Mouse (Mus musculus) cerebral cortex, adult 2 months (tissue): Measurements from ENCODE around the gene Cd151.

Experiments
- WGBS: fragments of 180-500 bp; shearing (Covaris S2); methylation state at CpG from one replicate; pipeline ENCODE4 v1.1.7; 2018; 5-methylcytosine and 5-hydroxymethylcytosine counted together

The Cd151 gene

GRCm38 (mm10) chr7:141435856-141436522 lies 31.2 kb upstream of the Cd151 start:
- 79% methylated on average over 9 of the region's 9 CpGs for WGBS

DNA sequence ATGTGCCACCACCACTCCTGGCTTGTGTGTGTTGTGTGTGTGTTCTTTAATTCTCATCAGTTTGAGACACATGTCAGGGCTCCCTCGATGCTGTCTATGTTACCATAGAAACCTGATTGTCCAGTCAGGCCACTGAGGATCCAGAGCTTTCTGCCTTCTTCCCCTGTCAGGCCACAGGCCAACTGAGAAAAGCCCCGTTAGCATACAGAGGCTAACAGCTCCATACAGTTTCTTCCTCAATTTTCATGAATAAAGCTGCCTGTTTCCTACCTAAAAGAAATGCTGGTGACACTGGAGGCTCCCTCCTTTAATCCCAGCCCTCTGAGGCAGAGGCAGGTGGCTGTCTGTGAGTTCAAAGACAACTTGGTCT lies 30.7 kb upstream of the Cd151 start:
- WGBS, result 38% methylated on average over 2 of the region's 2 CpGs

DNA sequence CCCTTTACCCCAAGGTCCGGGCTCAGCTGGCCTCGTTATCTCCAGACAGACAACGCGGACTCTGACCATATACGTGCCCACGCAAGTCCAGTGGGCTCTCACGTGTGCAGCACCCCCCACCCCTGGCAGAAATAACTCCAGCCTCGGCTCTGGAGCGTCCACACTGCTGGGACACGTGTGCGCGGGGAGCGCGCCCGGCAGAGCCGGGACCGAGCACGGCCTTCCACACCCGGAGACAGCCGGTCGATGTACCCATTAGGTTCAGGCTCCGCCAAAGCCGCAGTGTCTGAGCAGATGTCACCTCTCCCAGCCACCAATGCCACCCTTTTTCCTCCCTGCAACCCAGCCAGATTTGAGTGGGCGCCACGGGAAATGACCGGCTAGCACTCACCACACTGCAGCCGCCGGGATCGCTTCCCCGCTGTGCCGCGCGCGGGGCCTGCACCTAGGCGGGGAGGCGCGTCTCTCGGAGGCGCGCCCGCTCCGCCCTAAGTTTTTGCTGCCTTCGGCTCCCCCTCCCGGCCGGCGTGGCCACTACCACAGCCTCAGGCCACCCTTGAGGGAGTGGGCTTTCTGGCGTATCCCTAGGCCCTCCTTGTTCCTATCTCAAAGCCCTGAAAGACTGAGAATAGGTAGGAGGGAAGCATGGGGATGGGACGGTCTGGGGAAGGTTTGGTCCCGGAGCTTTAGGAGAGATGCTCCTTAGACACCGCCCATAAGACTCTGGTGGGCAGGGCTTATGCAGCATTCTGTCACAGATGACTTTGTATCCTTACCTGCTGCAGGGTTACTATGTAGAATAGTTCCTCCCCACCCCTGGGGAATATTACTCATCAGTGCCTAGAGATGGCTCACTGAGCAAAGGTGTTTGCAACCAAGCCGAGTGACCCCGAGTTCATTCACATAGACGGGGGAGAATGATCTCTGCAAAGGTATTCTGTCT lies 29.7 kb upstream of the Cd151 start, which contains the start of gene Slc25a22:
Slc25a22 (minus strand) TSS at position 715 of the 943 bp plus-strand sequence.
- 6% methylated on average over 53 of the region's 53 CpGs for WGBS

GRCm38 (mm10) chr7:141438201-141438968 lies 28.8 kb upstream of the Cd151 start:
- 91% methylated on average over 12 of the region's 12 CpGs for whole genome bisulfite sequencing

GRCm38 (mm10) chr7:141439140-141439679 lies 28.0 kb upstream of the Cd151 start:
- WGBS, result 94% methylated on average over 10 of the region's 10 CpGs

DNA sequence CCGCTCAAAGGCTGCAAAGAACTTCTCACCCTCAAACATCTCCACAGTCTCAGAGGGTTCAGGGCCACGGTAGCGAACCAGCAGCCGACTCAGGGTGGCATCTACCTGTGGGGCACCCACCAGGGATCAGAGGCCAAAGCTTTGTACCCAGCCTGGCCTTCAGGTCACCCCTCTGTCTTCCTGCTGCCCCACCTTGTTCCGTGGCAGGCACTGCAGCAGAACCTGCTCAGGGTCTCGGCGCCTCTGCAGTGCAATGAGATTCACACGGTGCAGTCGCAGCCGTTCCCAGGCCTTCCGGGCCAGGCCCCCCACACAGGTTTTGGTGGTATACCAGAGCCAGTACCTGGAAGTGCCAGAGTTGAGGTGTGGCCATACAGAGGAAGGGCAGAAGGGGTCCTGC lies 27.4 kb upstream of the Cd151 start:
- WGBS, result 95% methylated on average over 11 of the region's 11 CpGs

DNA sequence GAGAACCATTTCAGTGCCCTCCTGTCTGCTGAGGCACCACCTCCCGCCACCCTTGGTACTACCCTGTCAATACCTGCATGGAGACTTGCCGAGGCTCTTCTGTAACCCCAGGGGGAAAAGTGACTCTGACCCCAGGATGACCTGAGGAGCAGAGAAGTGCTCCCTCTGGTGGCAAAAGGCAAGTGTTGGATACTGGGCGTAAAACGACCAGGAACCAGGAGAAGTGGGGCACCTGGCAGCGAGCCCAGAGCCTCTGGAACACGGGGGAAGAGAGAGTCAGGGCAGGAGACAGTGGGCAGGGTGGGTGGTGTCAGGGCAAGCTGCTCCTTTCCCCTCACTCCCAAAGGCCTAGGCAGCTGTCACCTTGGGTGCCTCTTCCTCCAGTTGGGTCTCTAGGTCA lies 26.6 kb upstream of the Cd151 start:
- WGBS, result 26% methylated on average over 6 of the region's 6 CpGs

GRCm38 (mm10) chr7:141441460-141441859 lies 25.7 kb upstream of the Cd151 start:
- WGBS, result 95% methylated on average over 9 of the region's 9 CpGs

DNA sequence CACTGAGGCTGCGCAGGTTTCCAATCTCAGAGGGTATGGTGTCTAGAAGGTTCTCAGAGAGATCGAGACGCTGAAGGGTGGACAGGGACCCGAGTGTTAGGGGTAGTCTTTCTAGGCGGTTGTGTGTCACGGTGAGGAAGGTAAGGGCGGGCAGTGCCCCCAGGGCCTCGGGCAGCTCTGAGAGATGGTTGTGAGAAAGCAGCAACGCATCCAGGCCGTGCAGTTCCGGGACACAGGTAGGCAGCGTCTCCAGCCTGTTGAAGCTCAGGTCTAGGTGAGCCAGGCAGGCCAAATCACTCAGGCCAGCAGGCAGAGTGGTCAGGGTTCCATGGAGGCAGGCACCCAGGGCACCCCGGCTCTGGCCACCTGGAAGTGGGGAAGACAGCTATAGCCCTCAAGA lies 25.0 kb upstream of the Cd151 start:
- 95% methylated on average over 13 of the region's 13 CpGs for WGBS

GRCm38 (mm10) chr7:141443081-141443821 lies 23.9 kb upstream of the Cd151 start:
- WGBS, result 23% methylated on average over 12 of the region's 12 CpGs

DNA sequence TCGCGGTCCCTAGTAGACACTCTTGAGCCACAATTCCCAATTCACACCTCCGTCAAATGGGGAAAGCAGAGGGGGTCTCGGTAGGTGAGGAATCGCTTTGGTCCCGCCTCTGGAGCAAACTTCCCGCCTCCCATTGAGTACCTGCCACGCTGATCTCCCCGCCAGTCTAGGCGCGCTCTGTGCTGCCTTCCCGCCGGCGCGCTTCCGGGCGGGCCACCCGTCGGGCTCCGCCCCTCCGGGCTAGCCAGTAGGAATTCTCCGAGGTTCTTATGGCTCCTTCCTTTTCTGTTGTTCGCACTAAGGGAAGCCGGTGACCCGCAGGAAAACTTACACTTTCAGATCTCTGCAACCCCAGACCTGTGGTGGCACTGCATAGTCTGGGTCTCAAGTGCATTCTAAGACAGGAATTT lies 23.4 kb upstream of the Cd151 start, which contains the start of gene Pidd1:
Pidd1 (minus strand) TSS at position 198 of the 410 bp plus-strand sequence.
- WGBS, result 1% methylated on average over 25 of the region's 25 CpGs

- 85% methylated on average over 3 of the region's 3 CpGs for WGBS
Observed at GRCm38 (mm10) chr7:141446374-141446773, 20.8 kb upstream of the Cd151 start.

DNA sequence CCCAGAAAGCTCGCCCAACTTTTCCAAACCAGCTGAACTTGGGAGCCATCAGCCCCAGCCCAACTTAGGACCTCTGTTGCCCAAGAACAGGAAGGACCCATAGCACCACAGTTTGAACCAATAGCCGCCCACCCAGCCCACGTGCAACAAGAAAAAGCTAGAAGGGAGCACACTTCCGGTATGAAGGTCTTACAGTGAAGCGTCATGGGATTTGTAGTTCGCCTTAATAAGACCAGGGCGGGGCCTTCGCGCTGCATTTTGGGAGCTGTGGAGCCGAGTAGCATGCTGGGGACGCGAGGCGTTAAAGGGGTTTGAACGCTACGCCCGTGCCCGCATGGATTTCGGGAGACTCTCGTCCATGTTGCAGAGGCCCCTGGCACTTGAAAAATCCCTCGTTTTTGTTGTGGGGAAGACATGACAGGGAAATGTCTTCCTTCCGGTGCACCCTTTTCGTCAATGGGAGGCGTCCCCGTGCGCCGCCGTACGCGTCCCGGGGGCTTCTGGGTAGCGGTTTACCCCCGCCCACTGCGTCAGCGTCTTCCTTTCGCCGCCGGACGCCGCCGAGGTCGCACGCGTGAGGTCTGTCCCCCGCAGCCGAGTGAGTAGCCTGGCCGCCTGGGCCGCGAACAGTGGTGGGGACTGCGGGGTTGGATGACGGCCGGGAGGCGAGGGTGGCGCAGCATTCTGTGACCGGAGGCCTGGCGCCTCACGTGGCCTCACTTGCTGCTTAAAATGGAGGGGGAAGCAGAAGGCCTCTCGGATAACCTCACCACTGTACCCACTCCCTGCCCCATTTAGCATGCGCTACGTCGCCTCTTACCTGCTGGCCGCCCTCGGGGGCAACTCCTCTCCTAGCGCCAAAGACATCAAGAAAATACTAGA lies 19.8 kb upstream of the Cd151 start, which contains the start of gene Rplp2:
Rplp2 (plus strand) TSS at position 261 of the 882 bp plus-strand sequence.
- WGBS, result under 1% methylated on average over 63 of the region's 63 CpGs

DNA sequence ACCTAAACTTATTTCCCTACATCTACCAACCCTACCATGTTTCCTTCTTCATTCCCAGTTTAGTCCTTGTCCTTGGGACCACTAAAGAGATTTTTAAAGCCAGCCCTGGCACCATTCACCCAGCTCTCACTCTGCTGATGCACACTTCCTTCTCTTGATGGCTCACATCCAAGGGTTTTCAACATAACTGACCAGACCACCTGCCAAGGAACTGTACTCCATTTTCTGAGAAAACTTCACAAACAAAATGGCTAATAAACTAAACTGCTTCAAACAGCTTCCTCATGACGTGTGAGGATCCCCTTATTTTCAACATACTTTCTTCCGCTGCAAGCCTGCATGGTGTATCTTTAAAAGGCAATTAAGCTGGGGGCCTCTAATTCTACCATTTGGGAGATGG lies 13.6 kb upstream of the Cd151 start:
- 72% methylated on average over 2 of the region's 2 CpGs for whole genome bisulfite sequencing

DNA sequence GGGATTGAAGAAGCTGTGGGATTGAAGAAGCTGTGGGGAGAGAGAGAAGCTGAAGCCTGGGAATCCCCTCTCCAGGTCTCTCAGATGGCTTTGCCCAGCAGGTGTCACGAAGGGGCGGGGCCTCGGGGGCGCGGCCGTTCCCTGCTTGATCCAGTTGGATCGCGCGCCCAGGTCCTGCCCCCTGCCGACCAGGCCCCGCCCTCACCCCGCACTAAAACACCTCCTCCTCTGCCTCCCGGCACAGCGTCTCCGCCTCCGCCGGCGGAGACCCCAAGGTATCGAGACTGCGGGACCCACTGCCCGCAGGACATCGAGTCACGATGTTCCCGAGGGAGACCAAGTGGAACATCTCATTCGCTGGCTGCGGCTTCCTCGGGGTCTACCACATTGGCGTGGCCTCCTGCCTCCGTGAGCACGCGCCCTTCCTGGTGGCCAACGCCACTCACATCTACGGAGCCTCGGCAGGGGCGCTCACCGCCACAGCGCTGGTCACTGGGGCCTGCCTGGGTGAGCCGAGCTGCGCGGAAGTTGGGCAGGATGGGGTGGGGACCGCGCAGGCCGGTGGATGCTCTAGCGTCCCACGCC lies 12.1 kb upstream of the Cd151 start, which contains the start of gene Pnpla2:
Pnpla2 (plus strand) TSS at position 232 of the 585 bp plus-strand sequence.
- under 1% methylated on average over 45 of the region's 45 CpGs for WGBS

DNA sequence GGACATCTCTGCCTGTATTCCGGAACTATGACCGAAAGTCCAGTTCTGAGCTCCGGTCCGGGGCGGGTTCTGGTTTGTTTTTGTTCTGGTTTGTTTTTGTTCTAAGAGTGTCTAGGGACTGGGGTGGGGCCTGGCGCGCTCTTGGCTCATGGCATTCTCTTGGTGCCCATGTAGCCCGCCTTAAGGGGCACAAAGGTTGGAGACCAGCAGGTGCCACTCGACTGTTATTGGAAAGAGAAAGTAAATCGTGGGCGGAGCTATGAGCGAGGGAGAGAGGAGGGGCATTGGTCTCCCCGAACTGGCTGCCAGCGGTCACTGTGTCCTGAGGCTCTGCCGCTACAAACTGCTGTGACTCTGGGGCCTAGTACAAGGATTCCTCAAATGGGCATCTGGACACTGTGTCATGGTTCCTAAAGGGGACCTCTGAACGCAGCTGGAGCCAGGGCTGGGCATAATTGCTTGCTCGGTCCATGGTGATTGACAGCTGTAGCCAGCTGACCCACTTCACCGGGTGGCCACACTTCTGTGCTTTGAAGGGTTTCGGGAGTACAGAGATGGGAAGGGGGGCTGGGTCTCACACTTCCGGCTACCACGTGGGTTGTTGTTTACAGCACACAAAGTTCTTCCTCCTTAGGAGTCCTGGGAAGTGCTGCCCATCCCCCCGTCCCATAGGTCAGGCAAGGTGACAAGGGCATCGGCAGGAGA lies 11.4 kb upstream of the Cd151 start:
- 3% methylated on average over 23 of the region's 23 CpGs for WGBS

DNA sequence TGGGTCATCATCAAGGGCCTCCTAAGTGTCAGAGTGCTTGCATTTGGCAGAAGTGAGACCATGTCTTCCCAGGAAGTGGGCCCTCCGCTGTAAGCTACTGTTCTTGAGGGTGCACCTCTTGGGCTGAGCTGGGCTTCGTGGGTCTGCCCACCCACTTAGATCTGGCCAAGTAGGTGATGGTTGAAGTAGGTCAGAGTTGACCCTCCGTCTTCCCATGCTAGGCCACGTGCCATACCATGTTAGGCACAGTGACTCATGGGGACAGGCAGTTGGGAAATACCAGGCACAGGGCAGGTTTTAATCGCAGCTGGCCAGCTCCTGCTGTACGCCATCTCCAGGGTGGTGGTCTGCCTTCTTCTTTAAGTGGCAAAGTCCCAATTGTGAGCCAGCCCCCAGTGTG lies 10.5 kb upstream of the Cd151 start:
- WGBS, result 79% methylated on average over 6 of the region's 6 CpGs

DNA sequence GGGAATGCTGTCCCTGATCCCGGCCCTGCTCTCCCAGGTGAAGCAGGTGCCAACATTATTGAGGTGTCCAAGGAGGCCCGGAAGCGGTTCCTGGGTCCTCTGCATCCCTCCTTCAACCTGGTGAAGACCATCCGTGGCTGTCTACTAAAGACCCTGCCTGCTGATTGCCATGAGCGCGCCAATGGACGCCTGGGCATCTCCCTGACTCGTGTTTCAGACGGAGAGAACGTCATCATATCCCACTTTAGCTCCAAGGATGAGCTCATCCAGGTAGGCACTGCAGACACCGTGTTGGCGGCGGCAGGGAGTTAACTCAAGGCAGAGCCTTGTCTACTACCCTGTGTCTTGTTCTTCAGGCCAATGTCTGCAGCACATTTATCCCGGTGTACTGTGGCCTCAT lies 10.0 kb upstream of the Cd151 start:
- WGBS, result 92% methylated on average over 14 of the region's 14 CpGs
